Mouse (Mus musculus) kidney, postnatal 0 days (tissue): ENCODE data around the gene Cdpf1. TPM values are rescaled to one million over a fixed set of nuclear protein-coding genes. Genes with fewer than 3 reads are reported as not detected.

Experiments
- ATAC-seq: fragments of 200-750 bp; cut with Nextera tagmentation; replicated peaks from 2 replicates; pipeline ENCODE4 v1.8.0; 2017; ENCODE audit warnings: low read depth, moderate number of reproducible peaks, moderate TSS enrichment, moderate library complexity; ENCODE audit not compliant: low FRiP score
- DNase-seq: peaks from one replicate; pipeline ENCODE4 v3.0.0-alpha.2; 2016; ENCODE audit warnings: low spot score
- H3K27ac ChIP-seq: fragments of 300-500 bp; sonication (generic); 2 replicates; pipeline ENCODE4 v1.5.1; 2014; ENCODE audit warnings: mild to moderate bottlenecking
- H3K27me3 ChIP-seq: fragments of 300-500 bp; sonication (generic); 2 replicates; pipeline ENCODE4 v1.6.1; 2014; ENCODE audit warnings: low read length, mixed read lengths; ENCODE audit not compliant: insufficient read depth
- H3K36me3 ChIP-seq: fragments of 300-500 bp; sonication (generic); 2 replicates; pipeline ENCODE4 v1.6.1; 2014; ENCODE audit warnings: low read length, mixed read lengths; ENCODE audit not compliant: insufficient read depth
- H3K4me1 ChIP-seq: fragments of 300-500 bp; sonication (generic); replicated peaks from 2 replicates; pipeline ENCODE4 v1.6.1; 2014; ENCODE audit warnings: antibody characterized with exemption, low read length, mixed read lengths; ENCODE audit not compliant: insufficient read depth
- H3K4me2 ChIP-seq: fragments of 300-500 bp; sonication (generic); 2 replicates; pipeline ENCODE4 v1.6.1; 2014; ENCODE audit warnings: mild to moderate bottlenecking, low read length, moderate library complexity, mixed read lengths
- H3K4me3 ChIP-seq: fragments of 300-500 bp; sonication (generic); replicated peaks from 2 replicates; pipeline ENCODE4 v1.5.1; 2014; ENCODE audit warnings: low read depth, low read length
- H3K9ac ChIP-seq: fragments of 300-500 bp; sonication (generic); 2 replicates; pipeline ENCODE4 v1.6.1; 2014; ENCODE audit warnings: low read depth, low read length
- H3K9me3 ChIP-seq: fragments of 300-500 bp; sonication (generic); replicated peaks from 2 replicates; pipeline ENCODE4 v1.6.1; 2016; ENCODE audit warnings: low read length, inconsistent platforms, mixed read lengths
- CTCF ChIP-seq: IDR thresholded peaks from 2 replicates; pipeline ENCODE4 v1.5.1; 2016; ENCODE audit warnings: antibody characterized with exemption, low read depth, mild to moderate bottlenecking, moderate library complexity
- whole genome bisulfite sequencing: fragments of 180-500 bp; shearing (Covaris S2); extraction: QIAGEN DNeasy Blood & Tissue Kit; methylation state at CpG from one replicate; pipeline ENCODE4 v1.1.7; 2014; 5-methylcytosine and 5-hydroxymethylcytosine counted together
- polyA plus RNA-seq: library from polyadenylated mRNA; unstranded; fragments of >200 nt; fragmentation: Nextera tagmentation; extraction: Ambion mirVana; gene quantifications from 2 replicates; pipeline ENCODE4 v1.2.1, GENCODE M21; 2015

Gene Cdpf1
- polyA plus RNA-seq, 1 experiment from 2014 or later: 38.5 TPM

GRCm38 (mm10) chr15:85798676-85799075 lies 12.8 kb downstream of the Cdpf1 start:
- Histone ChIP-seq H3K36me3 (no peaks in the 10 kb centered on the region), H3K9ac (no peak overlapping the region), H3K9me3 (no peaks in the 10 kb centered on the region), H3K27me3 (no peaks in the 10 kb centered on the region), H3K27ac (no peak overlapping the region), H3K4me1 (no peaks in the 10 kb centered on the region), H3K4me2 (no peak overlapping the region), H3K4me3 (no peak overlapping the region)
- ATAC-seq: no peak
- 93% methylated on average over 8 of the region's 8 CpGs for WGBS
- no peak for DNase-seq
- TF ChIP-seq CTCF: no peak

DNA sequence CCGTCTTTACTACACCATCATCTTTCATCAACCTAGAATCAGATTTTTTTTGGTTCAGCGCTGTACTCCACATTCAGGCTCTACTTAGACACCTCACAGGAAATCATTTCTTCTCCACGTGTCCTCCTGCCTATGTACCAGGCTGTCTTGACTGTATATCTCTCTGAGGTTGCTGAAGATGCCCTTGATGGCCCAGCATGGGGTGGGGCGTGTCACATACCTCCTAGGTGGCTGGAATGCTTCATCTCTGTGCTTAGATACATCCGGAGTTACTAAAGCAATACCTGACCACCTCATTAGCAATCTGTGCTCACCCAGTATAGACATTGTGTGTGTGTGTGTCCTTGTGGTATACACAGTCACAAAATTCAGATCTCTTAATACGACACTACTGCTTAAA lies 16.0 kb downstream of the Cdpf1 start:
- H3K4me1 ChIP-seq: no peaks in the 10 kb centered on the region
- H3K4me3 ChIP-seq: no peak overlapping the region
- WGBS: 78% methylated on average over 6 of the region's 6 CpGs
- no peaks in the 10 kb centered on the region for H3K36me3 ChIP-seq
- no peak overlapping the region for H3K4me2 ChIP-seq
- no peak for TF ChIP-seq CTCF
- no peaks in the 10 kb centered on the region for H3K9me3 ChIP-seq
- no peak overlapping the region for H3K9ac ChIP-seq
- DNase-seq (no peak), ATAC-seq (no peak)
- no peaks in the 10 kb centered on the region for H3K27me3 ChIP-seq
- no peak overlapping the region for H3K27ac ChIP-seq

DNA sequence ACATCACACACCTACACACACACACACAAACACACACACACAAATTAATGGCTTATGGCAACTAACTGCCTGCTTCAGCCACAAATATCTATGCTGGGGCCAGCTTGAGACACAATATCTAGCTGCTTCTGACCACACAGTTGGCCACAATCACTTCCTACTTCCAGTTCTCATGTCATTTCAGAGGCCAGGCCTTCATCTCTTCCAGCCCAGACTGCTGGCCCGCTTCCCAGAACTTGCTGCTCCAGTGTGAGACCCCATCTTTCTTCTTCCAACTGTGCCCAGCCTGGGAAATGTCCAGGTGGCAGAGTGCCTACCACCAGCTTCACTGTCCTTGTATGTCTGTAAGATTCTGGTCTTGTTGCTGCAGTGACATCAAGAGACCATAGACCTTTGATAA lies 18.7 kb downstream of the Cdpf1 start:
- H3K9ac ChIP-seq: no peak overlapping the region

DNA sequence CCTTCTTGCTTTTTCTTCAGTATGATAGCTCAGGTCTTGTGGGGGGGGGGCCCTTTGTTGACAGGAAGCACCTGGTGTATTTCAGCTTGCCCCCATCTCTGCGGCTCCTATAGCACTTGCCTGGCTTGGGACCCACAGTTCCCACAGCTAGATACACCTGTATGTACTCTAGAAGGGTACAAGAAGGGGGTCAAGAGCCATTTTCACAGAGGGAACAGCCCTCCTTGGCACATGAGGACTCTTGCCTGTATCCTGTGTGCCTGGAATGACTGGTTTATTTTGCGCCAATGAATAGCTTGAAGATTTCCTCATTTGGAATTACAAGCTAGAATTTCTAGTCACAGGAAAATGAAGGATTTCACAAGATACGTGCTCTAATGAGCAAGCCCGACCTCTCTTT lies 20.0 kb downstream of the Cdpf1 start:
- no peak overlapping the region for H3K27ac ChIP-seq
- DNase-seq: no peak
- ATAC-seq: no peak

More for the DNA sequence above, 18.7 kb downstream of the Cdpf1 start:
- no peak overlapping the region for H3K27ac ChIP-seq
- WGBS: 86% methylated on average over 1 of the region's 1 CpGs
- TF ChIP-seq CTCF: no peak
- ATAC-seq: no peak
- DNase-seq: no peak
- H3K4me1 ChIP-seq: 0 out of 2 replicates have a peak, but pooled peaks cover 3% of the 10 kb centered on the region
- H3K4me3 ChIP-seq: no peak overlapping the region
- H3K4me2 ChIP-seq: no peak overlapping the region
- H3K9me3 ChIP-seq: no peaks in the 10 kb centered on the region
- no peaks in the 10 kb centered on the region for H3K27me3 ChIP-seq
- H3K36me3 ChIP-seq: no peaks in the 10 kb centered on the region

DNA sequence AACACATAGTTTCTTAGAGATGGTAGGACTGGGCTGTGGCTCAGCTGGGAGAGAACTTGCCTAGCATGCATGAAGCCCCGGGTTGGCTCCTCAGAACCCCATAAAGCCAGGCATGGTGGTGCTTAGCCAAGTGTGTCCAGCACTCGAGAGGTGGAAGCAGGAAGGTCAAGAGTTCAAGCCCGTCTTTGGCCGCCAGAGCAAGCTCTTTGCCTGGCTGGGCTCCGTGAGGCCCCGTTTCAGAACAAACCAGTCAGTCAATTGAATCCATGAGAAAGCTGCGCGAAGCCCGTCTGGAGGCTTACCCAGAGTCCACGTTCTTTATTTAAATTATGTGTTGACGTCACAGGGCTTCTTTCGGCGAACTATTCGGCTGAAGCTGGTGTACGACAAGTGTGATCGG lies 22.9 kb downstream of the Cdpf1 start:
- H3K4me1 ChIP-seq: 0 out of 2 replicates have a peak, but pooled peaks cover 3% of the 10 kb centered on the region
- H3K9me3 ChIP-seq: no peaks in the 10 kb centered on the region
- H3K9ac ChIP-seq: no peak overlapping the region
- no peak for TF ChIP-seq CTCF
- H3K4me3 ChIP-seq: no peak overlapping the region
- ATAC-seq: no peak
- H3K4me2 ChIP-seq: no peak overlapping the region
- DNase-seq: no peak
- no peak overlapping the region for H3K27ac ChIP-seq
- H3K27me3 ChIP-seq: no peaks in the 10 kb centered on the region
- 52% methylated on average over 16 of the region's 16 CpGs for WGBS
- H3K36me3 ChIP-seq: no peaks in the 10 kb centered on the region

More for the DNA sequence above, 20.0 kb downstream of the Cdpf1 start:
- Histone ChIP-seq H3K9ac (no peak overlapping the region), H3K27me3 (no peaks in the 10 kb centered on the region), H3K4me3 (no peak overlapping the region), H3K36me3 (no peaks in the 10 kb centered on the region), H3K4me2 (no peak overlapping the region), H3K9me3 (no peaks in the 10 kb centered on the region), H3K4me1 (0 out of 2 replicates have a peak, but pooled peaks cover 3% of the 10 kb centered on the region)
- 85% methylated on average over 4 of the region's 4 CpGs for WGBS
- TF ChIP-seq CTCF: no peak

DNA sequence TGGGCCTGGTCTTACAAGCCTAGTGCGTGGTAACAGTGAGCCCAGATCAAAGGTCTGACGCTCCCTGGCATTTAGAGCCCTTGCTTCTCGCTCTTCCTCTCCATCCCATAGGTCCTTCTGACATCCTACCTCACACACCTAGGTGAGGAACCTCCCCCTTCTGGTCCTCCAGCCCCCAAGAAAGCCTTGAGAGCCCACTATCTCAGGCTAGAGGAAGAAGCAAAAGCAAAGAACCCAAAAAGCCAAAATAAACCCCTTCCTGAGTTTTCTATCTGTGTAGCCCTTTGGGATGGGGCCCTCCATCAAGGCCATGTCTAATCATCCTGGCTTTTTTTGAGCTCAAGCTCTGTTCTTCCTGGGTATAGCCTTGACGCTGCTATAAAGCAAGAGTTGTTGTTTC lies 23.4 kb downstream of the Cdpf1 start:
- Histone ChIP-seq H3K9me3 (no peaks in the 10 kb centered on the region), H3K4me3 (no peak overlapping the region)

GRCm38 (mm10) chr15:85787482-85787881 lies 24.0 kb downstream of the Cdpf1 start:
- WGBS: 88% methylated on average over 6 of the region's 6 CpGs
- 0 out of 2 replicates have a peak, but pooled peaks cover 3% of the 10 kb centered on the region for H3K4me1 ChIP-seq
- no peak overlapping the region for H3K27ac ChIP-seq
- no peaks in the 10 kb centered on the region for H3K9me3 ChIP-seq
- no peak for TF ChIP-seq CTCF
- DNase-seq (no peak), ATAC-seq (no peak)
- no peaks in the 10 kb centered on the region for H3K27me3 ChIP-seq
- no peak overlapping the region for H3K9ac ChIP-seq
- no peak overlapping the region for H3K4me3 ChIP-seq
- no peak overlapping the region for H3K4me2 ChIP-seq
- no peaks in the 10 kb centered on the region for H3K36me3 ChIP-seq

More for the DNA sequence above, 23.4 kb downstream of the Cdpf1 start:
- no peak overlapping the region for H3K27ac ChIP-seq
- no peak overlapping the region for H3K4me2 ChIP-seq
- H3K36me3 ChIP-seq: no peaks in the 10 kb centered on the region
- H3K27me3 ChIP-seq: no peaks in the 10 kb centered on the region
- 0 out of 2 replicates have a peak, but pooled peaks cover 3% of the 10 kb centered on the region for H3K4me1 ChIP-seq
- no peak overlapping the region for H3K9ac ChIP-seq
- TF ChIP-seq CTCF: no peak
- WGBS: 91% methylated on average over 4 of the region's 4 CpGs
- DNase-seq (no peak), ATAC-seq (no peak)
